Mouse (Mus musculus): Measurements from ENCODE around the gene Mff.

DNA sequence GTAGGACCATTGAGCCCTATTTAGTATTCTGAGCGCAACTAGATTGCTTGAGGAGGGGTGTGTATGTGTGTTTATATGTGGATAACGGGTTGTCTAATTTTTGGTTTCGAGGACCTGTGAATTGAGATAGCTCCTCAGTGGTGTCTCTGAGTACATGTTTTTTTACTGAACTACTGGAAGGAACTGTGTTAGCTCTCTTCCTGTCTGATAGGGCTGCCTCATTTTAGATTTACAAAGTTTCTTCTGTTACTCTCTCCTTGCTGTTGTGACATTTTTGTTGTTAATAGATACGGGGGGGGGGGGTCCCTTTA, 1.1 kb downstream of the Mff start:
- TF ChIP-seq CTCF (IDR thresholded peaks at IDR 0.05; ENCODE audit: low read depth, low read length) = no peak
- no peak for TF ChIP-seq TAL1 (conservative IDR thresholded peaks at IDR 0.05; ENCODE audit: low read depth, low read length)
- TF ChIP-seq GATA1 (IDR thresholded peaks at IDR 0.05; ENCODE audit: borderline replicate concordance, low read length) = no peak
- TF ChIP-seq POLR2AphosphoS5 (IDR thresholded peaks at IDR 0.05; ENCODE audit: insufficient replicate concordance, low read depth, low read length) = no peak

All from G1E (cell line).